Mouse (Mus musculus): ENCODE results near the gene Tfpi2. TPM values are rescaled to one million over a fixed set of nuclear protein-coding genes. Genes with fewer than 3 reads are reported as not detected.

The Tfpi2 gene
- polyA plus RNA-seq, 1 experiment from 2014 or later = 0.62 TPM

DNA sequence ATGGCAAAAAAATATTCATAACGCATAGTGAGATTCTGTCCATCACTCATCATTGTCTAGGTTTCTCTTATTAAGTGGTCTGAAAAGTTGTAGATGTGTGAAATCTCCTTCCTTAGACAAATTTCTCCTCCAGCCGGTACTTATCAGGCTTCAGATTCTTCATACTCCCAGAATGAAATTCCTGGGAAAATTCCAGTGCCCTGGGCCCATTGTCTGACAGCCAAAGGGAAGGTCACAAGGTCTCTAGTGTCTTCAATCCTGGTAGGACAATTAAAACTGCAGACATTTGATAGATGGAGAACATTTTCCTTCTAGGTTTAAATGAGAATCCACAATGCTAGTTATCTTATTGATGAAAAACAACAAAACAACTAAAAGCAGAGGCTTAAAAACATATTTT, 53.1 kb downstream of the Tfpi2 start:
- Histone ChIP-seq H3K36me3 (replicated peaks; ENCODE audit: control insufficient read depth, insufficient read depth) (no peaks in the 10 kb centered on the region), H3K4me1 (replicated peaks; ENCODE audit: control insufficient read depth, insufficient read depth, low read length) (no peaks in the 10 kb centered on the region), H3K4me2 (replicated peaks) (no peak overlapping the region), H3K27me3 (ENCODE audit: control insufficient read depth, insufficient read depth, low read length) (no peaks in the 10 kb centered on the region), H3K9ac (no peak overlapping the region), H3K4me3 (replicated peaks; ENCODE audit: low read length) (no peak overlapping the region), H3K27ac (no peak overlapping the region), H3K9me3 (ENCODE audit: control insufficient read depth, low read length) (no peaks in the 10 kb centered on the region)
- no peak for ATAC-seq (ENCODE audit: low FRiP score)
- DNase-seq (ENCODE audit: low spot score) = no peak
- WGBS = 56% methylated on average over 2 of the region's 2 CpGs

DNA sequence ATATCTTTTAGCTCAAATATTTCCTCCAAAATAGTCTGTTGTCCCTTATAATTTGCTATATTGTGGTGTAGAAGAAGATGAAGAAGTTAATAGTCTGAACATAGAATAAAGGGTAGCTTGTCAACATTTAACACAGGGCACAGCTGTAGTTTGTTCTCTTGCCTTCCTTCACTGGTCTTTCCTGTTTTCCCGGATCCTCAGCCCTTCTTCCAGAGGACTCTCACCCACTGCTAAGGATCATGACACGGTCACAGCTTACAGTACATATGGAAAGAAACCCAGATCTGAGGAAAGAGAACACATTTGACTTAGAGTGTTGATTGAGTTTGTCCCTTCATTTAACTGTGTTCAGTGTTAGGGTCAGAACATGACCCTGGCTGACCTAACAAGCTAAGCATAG, 53.7 kb downstream of the Tfpi2 start:
- Histone ChIP-seq H3K36me3 (replicated peaks; ENCODE audit: control insufficient read depth, insufficient read depth) (no peaks in the 10 kb centered on the region), H3K4me3 (replicated peaks; ENCODE audit: low read length) (no peak overlapping the region), H3K27me3 (ENCODE audit: control insufficient read depth, insufficient read depth, low read length) (no peaks in the 10 kb centered on the region), H3K9ac (no peak overlapping the region), H3K4me2 (replicated peaks) (no peak overlapping the region), H3K4me1 (replicated peaks; ENCODE audit: control insufficient read depth, insufficient read depth, low read length) (no peaks in the 10 kb centered on the region), H3K9me3 (ENCODE audit: control insufficient read depth, low read length) (no peaks in the 10 kb centered on the region), H3K27ac (no peak overlapping the region)
- ATAC-seq (ENCODE audit: low FRiP score) (no peak), DNase-seq (ENCODE audit: low spot score) (no peak)
- 79% methylated on average over 2 of the region's 2 CpGs for WGBS

DNA sequence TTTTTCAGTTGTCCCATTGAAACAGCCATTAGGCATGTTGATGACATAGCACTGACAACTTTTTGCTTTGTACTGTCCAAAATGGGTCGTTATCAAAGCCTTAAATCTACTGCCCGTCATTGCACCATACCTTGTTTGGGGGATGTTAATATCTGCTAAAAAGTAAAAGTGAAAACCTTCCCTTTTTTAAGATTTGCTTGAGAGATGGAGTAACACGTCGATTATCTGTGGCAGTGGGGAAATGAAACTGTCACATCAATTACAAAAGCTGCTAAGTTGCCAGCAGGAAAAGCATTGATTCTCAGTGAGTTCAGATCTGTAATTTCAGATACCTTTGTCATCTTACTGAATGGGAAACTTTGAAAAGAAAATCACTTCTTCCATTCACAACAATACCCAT, 62.6 kb downstream of the Tfpi2 start:
- Histone ChIP-seq H3K4me2 (replicated peaks) (no peak overlapping the region), H3K36me3 (replicated peaks; ENCODE audit: control insufficient read depth, insufficient read depth) (no peaks in the 10 kb centered on the region), H3K27ac (no peak overlapping the region), H3K4me3 (replicated peaks; ENCODE audit: low read length) (no peak overlapping the region), H3K9ac (no peak overlapping the region), H3K4me1 (replicated peaks; ENCODE audit: control insufficient read depth, insufficient read depth, low read length) (no peaks in the 10 kb centered on the region), H3K9me3 (ENCODE audit: control insufficient read depth, low read length) (no peaks in the 10 kb centered on the region), H3K27me3 (ENCODE audit: control insufficient read depth, insufficient read depth, low read length) (no peaks in the 10 kb centered on the region)
- no peak for ATAC-seq (ENCODE audit: low FRiP score)
- 83% methylated on average over 4 of the region's 4 CpGs for WGBS
- no peak for DNase-seq (ENCODE audit: low spot score)

DNA sequence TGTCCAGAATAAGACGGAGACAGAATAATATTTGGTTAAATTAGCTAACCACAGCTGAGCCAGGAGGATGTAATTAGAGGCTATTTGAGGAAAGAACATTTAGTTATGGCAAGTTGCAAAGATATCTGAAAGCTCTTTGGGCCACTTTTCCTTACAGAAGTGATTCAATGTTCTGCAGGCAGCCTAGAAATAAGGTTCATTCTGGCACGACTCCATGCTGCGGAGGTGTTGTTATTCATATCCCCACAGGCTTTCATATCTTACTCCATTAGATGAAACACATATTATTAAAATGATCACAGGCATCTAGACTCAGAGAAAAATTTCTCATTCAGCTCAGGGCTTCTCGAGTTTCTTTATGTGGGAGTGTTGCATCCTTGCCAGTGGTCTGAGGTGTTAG, 65.8 kb downstream of the Tfpi2 start:
- H3K4me3 ChIP-seq (replicated peaks; ENCODE audit: low read length) = no peak overlapping the region
- no peak overlapping the region for H3K9ac ChIP-seq
- H3K27ac ChIP-seq = no peak overlapping the region
- H3K4me1 ChIP-seq (replicated peaks; ENCODE audit: control insufficient read depth, insufficient read depth, low read length) = no peaks in the 10 kb centered on the region
- DNase-seq (ENCODE audit: low spot score) (no peak), ATAC-seq (ENCODE audit: low FRiP score) (no peak)
- H3K36me3 ChIP-seq (replicated peaks; ENCODE audit: control insufficient read depth, insufficient read depth) = no peaks in the 10 kb centered on the region
- 72% methylated on average over 4 of the region's 4 CpGs for WGBS
- H3K9me3 ChIP-seq (ENCODE audit: control insufficient read depth, low read length) = no peaks in the 10 kb centered on the region
- no peaks in the 10 kb centered on the region for H3K27me3 ChIP-seq (ENCODE audit: control insufficient read depth, insufficient read depth, low read length)
- H3K4me2 ChIP-seq (replicated peaks) = no peak overlapping the region

DNA sequence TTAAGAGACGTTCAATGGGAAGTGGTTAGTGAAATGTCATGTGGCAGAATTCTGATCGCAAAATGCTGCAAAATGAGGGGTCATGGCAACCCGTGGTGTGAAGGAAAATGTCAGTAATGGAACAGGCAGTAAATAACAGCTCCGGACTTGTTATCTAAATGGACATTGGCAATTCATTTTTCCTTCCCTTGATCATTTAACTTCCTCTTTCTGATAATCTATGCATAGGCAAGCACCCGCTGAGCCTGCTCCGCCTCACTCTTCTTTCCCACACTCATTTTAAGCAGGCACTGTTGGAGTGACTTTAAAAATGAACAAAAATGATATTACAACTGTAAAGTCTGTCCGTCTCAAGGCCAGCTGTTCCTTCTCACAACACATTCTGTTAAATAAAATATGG, 72.7 kb downstream of the Tfpi2 start:
- H3K36me3 ChIP-seq (replicated peaks; ENCODE audit: control insufficient read depth, insufficient read depth) = no peaks in the 10 kb centered on the region
- H3K9me3 ChIP-seq (ENCODE audit: control insufficient read depth, low read length) = no peaks in the 10 kb centered on the region
- no peak overlapping the region for H3K9ac ChIP-seq
- H3K4me3 ChIP-seq (replicated peaks; ENCODE audit: low read length) = no peak overlapping the region
- no peak overlapping the region for H3K27ac ChIP-seq
- no peak for ATAC-seq (ENCODE audit: low FRiP score)
- H3K27me3 ChIP-seq (ENCODE audit: control insufficient read depth, insufficient read depth, low read length) = no peaks in the 10 kb centered on the region
- WGBS = 71% methylated on average over 7 of the region's 7 CpGs
- no peak overlapping the region for H3K4me2 ChIP-seq (replicated peaks)
- DNase-seq (ENCODE audit: low spot score) = no peak
- H3K4me1 ChIP-seq (replicated peaks; ENCODE audit: control insufficient read depth, insufficient read depth, low read length) = no peaks in the 10 kb centered on the region

Other genes with a start within 250 kb of the Tfpi2 start
- 7.3 and 9.3 TPM in 2 replicates for gene Calcr, start 224.2 kb downstream of the Tfpi2 start, polyA plus RNA-seq (2014; fragmentation: Nextera tagmentation; extraction: Ambion mirVana)
- gene Gngt1, start 4.9 kb upstream of the Tfpi2 start, polyA plus RNA-seq (2014; fragmentation: Nextera tagmentation; extraction: Ambion mirVana) = not detected in 2 replicates
- 25.9 and 34.0 TPM in 2 replicates for gene Gng11, start 15.0 kb upstream of the Tfpi2 start, polyA plus RNA-seq (2014; fragmentation: Nextera tagmentation; extraction: Ambion mirVana)
- 34.0 and 35.4 TPM in 2 replicates for gene Bet1, start 98.1 kb upstream of the Tfpi2 start, polyA plus RNA-seq (2014; fragmentation: Nextera tagmentation; extraction: Ambion mirVana)

All from hindbrain, embryonic 14.5 days (tissue).